Mouse (Mus musculus) heart, embryonic 16.5 days (tissue): ENCODE data around the gene Slc6a17. TPM values are rescaled to one million over a fixed set of nuclear protein-coding genes. Genes with fewer than 3 reads are reported as not detected.

Experiments
- ATAC-seq: fragments of 200-750 bp; cut with Nextera tagmentation; replicated peaks from 2 replicates; pipeline ENCODE4 v1.8.0; 2017; ENCODE audit warnings: moderate number of reproducible peaks; ENCODE audit not compliant: insufficient read depth, low FRiP score; ENCODE audit errors: extremely low read depth
- H3K27ac ChIP-seq: fragments of 300-500 bp; sonication (generic); 2 replicates; pipeline ENCODE4 v1.5.1; 2014; ENCODE audit warnings: mild to moderate bottlenecking, low read length, control low read depth, moderate library complexity
- H3K27me3 ChIP-seq: fragments of 300-500 bp; sonication (generic); 2 replicates; pipeline ENCODE4 v1.6.1; 2014; ENCODE audit warnings: low read length, mixed read lengths; ENCODE audit not compliant: control insufficient read depth, insufficient read depth
- H3K36me3 ChIP-seq: fragments of 300-500 bp; sonication (generic); 2 replicates; pipeline ENCODE4 v1.6.1; 2014; ENCODE audit not compliant: control insufficient read depth, insufficient read depth
- H3K4me1 ChIP-seq: fragments of 300-500 bp; sonication (generic); 2 replicates; pipeline ENCODE4 v1.6.1; 2014; ENCODE audit warnings: low read length, mixed read lengths; ENCODE audit not compliant: control insufficient read depth, insufficient read depth
- H3K4me2 ChIP-seq: fragments of 300-500 bp; sonication (generic); 2 replicates; pipeline ENCODE4 v1.6.1; 2014; ENCODE audit warnings: low read depth, mild to moderate bottlenecking, control low read depth, low read length
- H3K4me3 ChIP-seq: fragments of 300-500 bp; sonication (generic); 2 replicates; pipeline ENCODE4 v1.5.1; 2014; ENCODE audit warnings: mild to moderate bottlenecking, control low read depth, low read length
- H3K9ac ChIP-seq: fragments of 300-500 bp; sonication (generic); 2 replicates; pipeline ENCODE4 v1.6.1; 2014; ENCODE audit warnings: low read length, control low read depth
- H3K9me3 ChIP-seq: fragments of 300-500 bp; sonication (generic); replicated peaks from 2 replicates; pipeline ENCODE4 v1.6.1; 2016; ENCODE audit warnings: low read length; ENCODE audit not compliant: control insufficient read depth
- WGBS: fragments of 180-500 bp; shearing (Covaris S2); extraction: QIAGEN DNeasy Blood & Tissue Kit; methylation state at CpG from one replicate; pipeline ENCODE4 v1.1.7; 2014; 5-methylcytosine and 5-hydroxymethylcytosine counted together
- polyA plus RNA-seq: library from polyadenylated mRNA; unstranded; fragments of >200 nt; fragmentation: Nextera tagmentation; extraction: Ambion mirVana; gene quantifications from 2 replicates; pipeline ENCODE4 v1.2.1, GENCODE M21; 2015

Slc6a17 gene
- polyA plus RNA-seq, 1 experiment from 2014 or later: 5.7 TPM

- Histone ChIP-seq H3K4me1 (peaks cover 15% of the 10 kb centered on the region), H3K4me2 (no peak overlapping the region), H3K36me3 (no peaks in the 10 kb centered on the region), H3K27ac (no peak overlapping the region), H3K27me3 (no peaks in the 10 kb centered on the region), H3K9ac (no peak overlapping the region), H3K9me3 (no peaks in the 10 kb centered on the region), H3K4me3 (no peak overlapping the region)
- peak; percentile 10; the same call in 1 of the 2 replicates for ATAC-seq
- WGBS: 45% methylated on average over 8 of the region's 8 CpGs
Observed at GRCm38 (mm10) chr3:107508696-107509095, 9.1 kb downstream of the Slc6a17 start.

- 80% methylated on average over 9 of the region's 9 CpGs for WGBS
- Histone ChIP-seq H3K4me1 (peaks cover 15% of the 10 kb centered on the region), H3K27ac (no peak overlapping the region), H3K36me3 (no peaks in the 10 kb centered on the region), H3K4me2 (no peak overlapping the region), H3K4me3 (no peak overlapping the region), H3K9me3 (no peaks in the 10 kb centered on the region), H3K9ac (no peak overlapping the region), H3K27me3 (no peaks in the 10 kb centered on the region)
- ATAC-seq: no peak
Observed at GRCm38 (mm10) chr3:107507966-107508365, 9.9 kb downstream of the Slc6a17 start.

DNA sequence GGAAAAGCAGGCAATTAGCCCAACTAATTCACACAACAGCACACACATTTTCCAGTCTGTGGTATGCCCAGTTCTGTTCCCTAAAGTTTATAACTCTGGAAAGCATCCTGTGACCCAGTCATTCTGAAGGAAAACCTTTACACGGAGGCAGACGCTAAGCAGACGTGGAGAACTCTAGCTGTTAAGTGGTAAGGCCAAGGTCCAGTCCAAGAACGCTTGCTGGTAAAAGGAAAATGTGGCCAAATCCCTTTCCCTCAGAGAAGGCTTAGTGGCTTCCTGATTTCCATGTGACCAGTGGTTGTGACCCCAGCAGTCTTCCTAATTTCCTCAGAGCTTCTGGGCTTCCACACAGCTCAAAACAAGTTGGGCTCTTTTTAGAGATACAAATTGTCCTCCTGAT is 11.3 kb downstream of the Slc6a17 start:
- Histone ChIP-seq H3K36me3 (no peaks in the 10 kb centered on the region), H3K9ac (no peak overlapping the region), H3K27me3 (no peaks in the 10 kb centered on the region), H3K4me2 (no peak overlapping the region), H3K27ac (peak overlapping the region; percentile 69), H3K4me1 (peaks cover 22% of the 10 kb centered on the region), H3K4me3 (no peak overlapping the region), H3K9me3 (no peaks in the 10 kb centered on the region)
- no peak for ATAC-seq
- 54% methylated on average over 4 of the region's 4 CpGs for WGBS

DNA sequence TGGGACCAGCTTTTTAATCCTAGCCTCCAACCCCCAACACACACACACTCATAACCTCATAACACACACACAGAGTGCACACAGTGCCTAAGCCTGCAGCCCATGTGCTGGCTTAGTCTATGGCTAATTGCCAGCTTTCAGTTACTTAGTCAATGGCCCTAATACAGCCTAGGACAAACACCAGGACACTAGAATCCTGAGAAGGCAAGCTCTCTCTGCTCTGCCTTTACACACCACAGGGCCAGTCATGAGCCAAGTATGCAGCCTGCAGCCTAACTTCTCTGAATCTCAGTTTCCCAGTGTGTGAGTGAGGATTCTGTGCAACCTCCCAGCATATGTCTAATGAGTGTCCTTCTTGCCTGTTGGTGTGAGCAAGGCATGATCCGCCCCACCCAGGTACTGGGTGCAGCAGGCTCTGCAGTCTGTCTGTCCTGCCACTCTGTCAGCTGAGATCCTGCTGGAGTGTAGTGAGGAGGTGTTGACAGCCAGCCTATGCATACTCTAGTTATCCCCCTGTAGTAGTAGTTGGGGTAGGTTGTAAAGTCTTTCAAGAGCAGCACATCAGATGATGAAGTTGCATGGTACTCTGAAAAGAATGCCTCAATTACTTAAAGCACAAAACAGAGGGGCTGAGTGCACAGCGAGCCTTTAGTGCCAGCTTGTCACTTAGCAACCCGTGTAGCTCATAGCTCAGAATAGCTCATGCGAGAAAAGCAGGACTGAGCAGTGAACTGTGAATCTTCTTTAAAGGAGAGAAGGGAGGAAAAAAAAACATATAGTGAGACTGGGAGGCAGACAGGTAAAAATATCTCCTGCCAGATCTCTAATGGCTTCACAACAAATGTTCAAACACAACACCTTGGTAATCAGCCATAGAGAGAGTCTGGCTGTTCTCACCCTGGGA is 12.1 kb downstream of the Slc6a17 start:
- Histone ChIP-seq H3K9ac (0 out of 2 replicates have a peak overlapping the region, but pooled peaks have one; percentile 30), H3K4me3 (no peak overlapping the region), H3K4me2 (no peak overlapping the region), H3K27ac (peak overlapping the region; percentile 69), H3K36me3 (peaks cover 2% of the 10 kb centered on the region; the same call in 1 of the 2 replicates), H3K4me1 (peaks cover 25% of the 10 kb centered on the region), H3K9me3 (peaks cover 3% of the 10 kb centered on the region), H3K27me3 (no peaks in the 10 kb centered on the region)
- peak; percentile 66 for ATAC-seq
- 37% methylated on average over 4 of the region's 4 CpGs for WGBS

DNA sequence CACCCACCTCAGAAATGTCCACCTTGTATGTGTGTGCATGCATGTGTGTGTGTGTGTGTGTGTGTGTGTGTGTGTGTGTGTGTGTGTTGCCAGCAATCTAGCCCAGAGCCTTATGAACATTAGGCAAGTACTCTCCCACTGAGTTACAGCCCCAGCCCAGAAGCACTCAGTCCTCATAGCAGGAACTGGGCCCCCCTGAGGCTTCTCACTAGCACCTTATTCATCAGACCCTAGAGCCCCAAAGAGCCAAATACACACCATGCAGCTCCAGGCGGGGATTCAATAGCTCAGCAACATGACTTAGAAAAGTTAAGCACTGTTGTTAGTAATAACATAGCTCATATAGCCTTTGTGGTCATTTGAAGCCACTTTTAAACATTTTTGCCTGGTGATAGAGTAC is 13.3 kb downstream of the Slc6a17 start:
- ATAC-seq: no peak

DNA sequence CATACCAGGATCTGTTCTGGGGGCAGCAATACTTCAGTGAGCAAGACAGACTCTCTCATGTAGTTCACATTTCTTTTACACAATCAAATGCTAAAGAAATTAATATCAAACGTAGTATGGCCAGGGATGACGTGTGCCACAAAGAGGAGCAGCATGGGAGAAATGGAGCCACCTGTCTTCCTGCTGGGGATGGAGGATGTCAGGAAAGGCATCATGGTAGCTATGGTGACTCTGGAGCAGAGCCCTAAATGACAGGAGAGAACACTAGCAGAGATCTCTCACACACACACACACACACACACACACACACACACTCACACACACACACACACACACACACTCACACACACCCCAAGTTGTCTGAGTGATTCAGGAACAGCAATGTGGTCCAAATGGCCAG is 14.1 kb downstream of the Slc6a17 start:
- no peak overlapping the region for H3K9ac ChIP-seq
- no peak overlapping the region for H3K27ac ChIP-seq
- H3K4me3 ChIP-seq: no peak overlapping the region
- 86% methylated on average over 2 of the region's 2 CpGs for WGBS
- ATAC-seq: no peak
- H3K36me3 ChIP-seq: peaks cover 21% of the 10 kb centered on the region
- no peaks in the 10 kb centered on the region for H3K27me3 ChIP-seq
- H3K4me2 ChIP-seq: no peak overlapping the region
- H3K9me3 ChIP-seq: peaks cover 21% of the 10 kb centered on the region
- H3K4me1 ChIP-seq: peaks cover 25% of the 10 kb centered on the region

More for the DNA sequence above, 13.3 kb downstream of the Slc6a17 start:
- H3K4me3 ChIP-seq: no peak overlapping the region
- H3K9ac ChIP-seq: no peak overlapping the region
- peaks cover 25% of the 10 kb centered on the region for H3K4me1 ChIP-seq
- H3K9me3 ChIP-seq: peaks cover 15% of the 10 kb centered on the region
- H3K27ac ChIP-seq: no peak overlapping the region
- no peak overlapping the region for H3K4me2 ChIP-seq
- H3K27me3 ChIP-seq: no peaks in the 10 kb centered on the region
- peaks cover 14% of the 10 kb centered on the region for H3K36me3 ChIP-seq
- 74% methylated on average over 1 of the region's 1 CpGs for WGBS

DNA sequence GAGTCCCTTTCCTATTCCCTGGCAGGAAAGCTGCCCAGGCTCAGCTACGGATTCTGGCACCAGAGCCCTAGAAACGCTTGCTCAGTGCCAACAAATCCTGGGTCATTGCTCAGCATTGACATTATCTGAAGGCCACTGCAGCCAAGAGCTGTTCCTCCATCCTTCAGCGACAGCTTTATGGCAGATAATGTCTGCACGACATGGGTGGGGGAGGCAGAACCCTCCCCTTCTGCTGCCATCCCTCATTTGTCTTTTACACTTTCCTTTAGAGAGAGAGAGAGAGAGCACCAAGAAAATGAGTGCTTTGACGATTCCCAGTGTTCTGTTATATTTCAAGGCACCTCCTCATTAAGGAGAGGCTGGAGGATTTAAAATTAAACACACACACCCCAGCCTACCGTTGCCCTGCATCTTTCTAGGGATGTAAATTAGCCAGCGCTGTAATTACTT is 16.1 kb downstream of the Slc6a17 start:
- WGBS: 33% methylated on average over 7 of the region's 7 CpGs
- Histone ChIP-seq H3K4me2 (no peak overlapping the region), H3K4me1 (peaks cover 25% of the 10 kb centered on the region), H3K9ac (no peak overlapping the region), H3K36me3 (peaks cover 24% of the 10 kb centered on the region), H3K9me3 (peaks cover 21% of the 10 kb centered on the region), H3K4me3 (no peak overlapping the region), H3K27me3 (no peaks in the 10 kb centered on the region), H3K27ac (peak overlapping the region; percentile 67)
- ATAC-seq: peak; percentile 77

DNA sequence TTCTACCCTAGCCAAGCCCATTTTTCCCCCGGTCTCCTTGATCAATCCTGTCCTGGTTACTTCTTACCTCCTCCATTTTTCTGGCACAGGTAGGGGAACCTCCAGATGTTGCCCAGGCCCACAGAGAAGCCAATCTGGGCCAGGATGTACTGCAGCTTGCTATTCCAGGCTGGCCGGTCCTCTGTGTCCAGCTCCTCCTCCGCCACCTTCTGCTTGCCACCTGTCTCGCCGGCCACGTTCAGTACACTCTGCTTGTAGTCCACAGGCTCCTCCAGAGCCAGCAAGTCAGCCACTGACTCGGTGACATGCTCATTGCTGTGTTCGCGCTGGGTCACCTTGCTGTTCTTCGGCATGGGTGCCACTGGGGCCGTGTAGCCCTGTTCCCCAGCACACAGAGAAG is 17.5 kb downstream of the Slc6a17 start:
- no peak for ATAC-seq
- 92% methylated on average over 11 of the region's 11 CpGs for WGBS
- Histone ChIP-seq H3K27me3 (no peaks in the 10 kb centered on the region), H3K4me1 (peaks cover 11% of the 10 kb centered on the region), H3K4me3 (no peak overlapping the region), H3K9ac (no peak overlapping the region), H3K9me3 (peaks cover 21% of the 10 kb centered on the region), H3K4me2 (no peak overlapping the region), H3K27ac (no peak overlapping the region), H3K36me3 (peaks cover 24% of the 10 kb centered on the region)

GRCm38 (mm10) chr3:107496086-107496850 is 21.6 kb downstream of the Slc6a17 start:
- Histone ChIP-seq H3K4me3 (no peak overlapping the region), H3K27me3 (no peaks in the 10 kb centered on the region), H3K36me3 (peaks cover 24% of the 10 kb centered on the region), H3K9me3 (peaks cover 21% of the 10 kb centered on the region), H3K9ac (no peak overlapping the region), H3K4me2 (no peak overlapping the region), H3K4me1 (peaks cover 8% of the 10 kb centered on the region), H3K27ac (no peak overlapping the region)
- no peak; the same call in 1 of the 2 replicates for ATAC-seq
- 66% methylated on average over 13 of the region's 13 CpGs for WGBS
